Mouse (Mus musculus): ENCODE measurements at regions not wholly inside any gene's neighbourhood (a gene's known extent, or its start where the extent isn't known, plus 50 kb on each side); places are given as distances from the start of the nearest gene placed in this dataset.

- intact Hi-C loops (cut with DNase I), result no loop called here
These were observed 179.9 kb downstream of the Fgf10 start for GRCm38 (mm10) chr13:118849541-118849940.

- intact Hi-C loops (cut with DNase I), result no loop called here
These were observed 181.1 kb downstream of the Fgf10 start for GRCm38 (mm10) chr13:118850708-118851107.

- intact Hi-C loops (cut with DNase I), result no loop called here
These were observed 216.8 kb downstream of the Fgf10 start for GRCm38 (mm10) chr13:118886339-118886810.

GRCm38 (mm10) chr13:118895079-118895478, 225.5 kb downstream of the Fgf10 start:
- intact Hi-C loops (cut with DNase I), result no loop called here

- intact Hi-C loops (cut with DNase I), result no loop called here
These were observed 232.4 kb downstream of the Fgf10 start for GRCm38 (mm10) chr13:118901950-118902349.

- intact Hi-C loops (cut with DNase I), result no loop called here
These were observed 240.8 kb downstream of the Fgf10 start for GRCm38 (mm10) chr13:118910351-118910750.

GRCm38 (mm10) chr13:118940786-118941185, 271.2 kb downstream of the Fgf10 start:
- intact Hi-C loops (cut with DNase I), result no loop called here

GRCm38 (mm10) chr13:118966120-118966676, 296.6 kb downstream of the Fgf10 start:
- intact Hi-C loops (cut with DNase I), result no loop called here

- intact Hi-C loops (cut with DNase I), result no loop called here
These were observed 298.1 kb downstream of the Fgf10 start for GRCm38 (mm10) chr13:118967707-118968106.

GRCm38 (mm10) chr13:118975008-118975407, 305.4 kb downstream of the Fgf10 start:
- intact Hi-C loops (cut with DNase I), result no loop called here

GRCm38 (mm10) chr13:118975519-118975918, 305.9 kb downstream of the Fgf10 start:
- intact Hi-C loops (cut with DNase I), result no loop called here

GRCm38 (mm10) chr13:118979505-118979904, 309.9 kb downstream of the Fgf10 start:
- intact Hi-C loops (cut with DNase I), result no loop called here

GRCm38 (mm10) chr13:118981196-118981810, 311.7 kb downstream of the Fgf10 start:
- intact Hi-C loops (cut with DNase I), result no loop called here

GRCm38 (mm10) chr13:118985285-118985684, 315.7 kb downstream of the Fgf10 start:
- intact Hi-C loops (cut with DNase I), result no loop called here

GRCm38 (mm10) chr13:119025305-119025975, 355.8 kb downstream of the Fgf10 start:
- intact Hi-C loops (cut with DNase I), result no loop called here

GRCm38 (mm10) chr13:119039616-119040015, 370.0 kb downstream of the Fgf10 start:
- intact Hi-C loops (cut with DNase I), result no loop called here

- intact Hi-C loops (cut with DNase I), result no loop called here
These were observed 375.5 kb downstream of the Fgf10 start for GRCm38 (mm10) chr13:119045112-119045511.

- intact Hi-C loops (cut with DNase I), result no loop called here
These were observed 359.4 kb upstream of the Paip1 start for GRCm38 (mm10) chr13:119068745-119069580.

- intact Hi-C loops (cut with DNase I), result no loop called here
These were observed 358.8 kb upstream of the Paip1 start for GRCm38 (mm10) chr13:119069581-119069936.

- intact Hi-C loops (cut with DNase I), result no loop called here
These were observed 349.2 kb upstream of the Paip1 start for GRCm38 (mm10) chr13:119079243-119079642.

- intact Hi-C loops (cut with DNase I), result no loop called here
These were observed 346.7 kb upstream of the Paip1 start for GRCm38 (mm10) chr13:119081691-119082090.

GRCm38 (mm10) chr13:119117906-119118305, 310.5 kb upstream of the Paip1 start:
- intact Hi-C loops (cut with DNase I), result no loop called here

All from adrenal gland (tissue).